Mouse (Mus musculus): ENCODE measurements at regions not wholly inside any gene's neighbourhood (a gene's known extent, or its start where the extent isn't known, plus 50 kb on each side); places are given as distances from the start of the nearest gene placed in this dataset.

DNA sequence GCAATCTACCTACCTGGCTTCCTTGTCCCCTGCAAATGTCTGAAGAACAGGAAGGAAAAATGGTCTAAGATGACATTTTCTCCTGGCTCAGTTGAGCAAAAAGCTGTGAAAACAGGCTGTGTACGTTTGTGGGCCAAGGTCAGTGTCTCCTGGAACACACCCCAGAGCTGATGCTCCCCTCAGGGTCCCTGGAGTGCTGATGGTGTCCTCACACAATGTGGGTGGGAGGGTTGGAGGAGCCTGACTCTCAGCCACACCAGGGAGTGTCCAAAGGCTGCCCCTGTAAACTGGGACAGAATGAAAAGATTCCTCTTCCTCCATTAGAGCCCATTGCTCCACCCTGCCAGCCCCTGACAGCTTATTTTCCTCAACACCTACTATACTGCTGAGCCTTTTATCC lies 112.8 kb upstream of the Smim23 start:
- no peak for TF ChIP-seq ZKSCAN1 (IDR thresholded peaks at IDR 0.05; ENCODE audit: low read depth, low read length)
- TF ChIP-seq TBP (IDR thresholded peaks at IDR 0.05; ENCODE audit: low read depth, low read length): no peak
- no peak for TF ChIP-seq EP300 (IDR thresholded peaks at IDR 0.05; ENCODE audit: low read depth in 1 of 2, low read length in 2 of 2)
- TF ChIP-seq SMC3 (IDR thresholded peaks at IDR 0.05; ENCODE audit: low read depth, low read length): no peak
- no peak for TF ChIP-seq MEF2A (IDR thresholded peaks at IDR 0.05; ENCODE audit: extremely low read depth, insufficient replicate concordance, low read depth, low read length, poor library complexity, severe bottlenecking)
- no peak for TF ChIP-seq TAL1 (IDR thresholded peaks at IDR 0.05; ENCODE audit: low read length)
- TF ChIP-seq CHD2 (IDR thresholded peaks at IDR 0.05; ENCODE audit: low read length): no peak
- TF ChIP-seq POLR2AphosphoS2 (IDR thresholded peaks at IDR 0.05; ENCODE audit: low read length): no peak
- TF ChIP-seq KAT2A (conservative IDR thresholded peaks at IDR 0.05; ENCODE audit: low read depth, low read length): no peak

DNA sequence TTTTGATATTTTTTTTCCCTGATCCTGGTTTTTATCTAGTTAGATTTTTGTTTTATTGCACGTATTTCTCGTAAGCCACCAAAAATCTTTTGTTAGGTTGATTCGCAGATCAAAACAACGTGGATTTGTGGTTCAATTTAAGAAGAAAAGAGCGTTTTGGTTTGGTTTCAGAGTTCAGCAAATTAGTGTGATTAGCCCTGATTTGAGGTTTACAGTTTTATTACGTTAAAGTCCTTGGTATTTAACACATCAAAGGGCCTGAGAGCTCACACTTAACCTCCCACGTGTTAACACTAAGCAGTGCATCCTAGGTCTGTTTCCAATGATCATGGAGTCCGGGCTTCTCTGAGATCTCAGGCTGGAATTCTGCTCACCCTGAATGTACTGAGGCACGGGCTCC lies 107.5 kb upstream of the Smim23 start:
- H3K27ac ChIP-seq (ENCODE audit: control insufficient read depth, low read depth, low read length): no peak overlapping the region
- H3K9ac ChIP-seq (ENCODE audit: control insufficient read depth, low read depth, low read length, poor library complexity, severe bottlenecking): no peak overlapping the region
- H3K4me3 ChIP-seq (ENCODE audit: control insufficient read depth in 1 of 2, insufficient read depth in 1 of 2, low read depth in 2 of 2, low read length in 2 of 2): no peak overlapping the region
- no peak for DNase-seq (ENCODE audit: low read depth, low spot score)
- no peak for TF ChIP-seq SIN3A (IDR thresholded peaks at IDR 0.05; ENCODE audit: low read length)
- TF ChIP-seq POLR2A (IDR thresholded peaks at IDR 0.05; ENCODE audit: control insufficient read depth in 1 of 2, insufficient read depth in 1 of 2, low read depth in 1 of 2, low read length in 2 of 2, poor library complexity in 1 of 2): no peak
- TF ChIP-seq GATA1 (IDR thresholded peaks at IDR 0.05; ENCODE audit: low read depth, low read length): no peak
- TF ChIP-seq RAD21 (IDR thresholded peaks at IDR 0.05; ENCODE audit: low read depth, low read length): no peak
- TF ChIP-seq USF2 (IDR thresholded peaks at IDR 0.05; ENCODE audit: borderline replicate concordance in 1 of 2, insufficient read depth in 1 of 2, low read depth in 1 of 2, low read length in 2 of 2): no peak
- TF ChIP-seq GABPA (IDR thresholded peaks at IDR 0.05; ENCODE audit: low read depth, low read length): no peak
- no peak for TF ChIP-seq MXI1 (IDR thresholded peaks at IDR 0.05; ENCODE audit: low read depth, low read length)
- TF ChIP-seq KAT2A (conservative IDR thresholded peaks at IDR 0.05; ENCODE audit: low read depth, low read length): no peak
- no peak for TF ChIP-seq USF1 (IDR thresholded peaks at IDR 0.05; ENCODE audit: low read depth, low read length)
- no peak for TF ChIP-seq JUND (IDR thresholded peaks at IDR 0.05; ENCODE audit: low read depth, low read length)
- TF ChIP-seq TAL1 (IDR thresholded peaks at IDR 0.05; ENCODE audit: low read length): no peak
- no peak for TF ChIP-seq MYC (IDR thresholded peaks at IDR 0.05; ENCODE audit: low read depth, low read length)
- no peak for TF ChIP-seq MEF2A (IDR thresholded peaks at IDR 0.05; ENCODE audit: extremely low read depth, insufficient replicate concordance, low read depth, low read length, poor library complexity, severe bottlenecking)
- no peak for TF ChIP-seq NELFE (IDR thresholded peaks at IDR 0.05; ENCODE audit: low read depth, low read length)
- TF ChIP-seq MAFK (IDR thresholded peaks at IDR 0.05; ENCODE audit: borderline replicate concordance, low read depth, low read length): no peak
- H3K27me3 ChIP-seq (ENCODE audit: control insufficient read depth in 1 of 2, insufficient read depth in 2 of 2, low read length in 2 of 2): no peaks in the 10 kb centered on the region
- H3K4me1 ChIP-seq (ENCODE audit: control insufficient read depth in 1 of 2, insufficient read depth in 2 of 2, low read length in 2 of 2): no peaks in the 10 kb centered on the region
- no peaks in the 10 kb centered on the region for H3K36me3 ChIP-seq (ENCODE audit: control insufficient read depth in 1 of 2, insufficient read depth in 2 of 2, low read length in 2 of 2)
- no peaks in the 10 kb centered on the region for H3K79me2 ChIP-seq (ENCODE audit: control insufficient read depth, insufficient read depth, low read length, poor library complexity)
- no peaks in the 10 kb centered on the region for H3K9me3 ChIP-seq (replicated peaks; ENCODE audit: insufficient read depth, low read length)

More for the DNA sequence above, 112.8 kb upstream of the Smim23 start:
- no peaks in the 10 kb centered on the region for H3K9me3 ChIP-seq (replicated peaks; ENCODE audit: insufficient read depth, low read length)
- no peaks in the 10 kb centered on the region for H3K36me3 ChIP-seq (ENCODE audit: control insufficient read depth in 1 of 2, insufficient read depth in 2 of 2, low read length in 2 of 2)
- H3K27ac ChIP-seq (ENCODE audit: control insufficient read depth, low read depth, low read length): no peak overlapping the region
- H3K4me1 ChIP-seq (ENCODE audit: control insufficient read depth in 1 of 2, insufficient read depth in 2 of 2, low read length in 2 of 2): no peaks in the 10 kb centered on the region
- no peaks in the 10 kb centered on the region for H3K79me2 ChIP-seq (ENCODE audit: control insufficient read depth, insufficient read depth, low read length, poor library complexity)
- H3K27me3 ChIP-seq (ENCODE audit: control insufficient read depth in 1 of 2, insufficient read depth in 2 of 2, low read length in 2 of 2): no peaks in the 10 kb centered on the region
- DNase-seq (ENCODE audit: low read depth, low spot score): no peak
- no peak overlapping the region for H3K4me3 ChIP-seq (ENCODE audit: control insufficient read depth in 1 of 2, insufficient read depth in 1 of 2, low read depth in 2 of 2, low read length in 2 of 2)
- H3K9ac ChIP-seq (ENCODE audit: control insufficient read depth, low read depth, low read length, poor library complexity, severe bottlenecking): no peak overlapping the region
